Mouse (Mus musculus) cerebellum, postnatal 36 days (tissue): ENCODE measurements around the gene Zp2.

ENCODE experiments used
- DNase-seq, 2 experiments: peaks; one replicate each; pipeline ENCODE4 v3.0.0; 2021 to 2022; ENCODE audit warnings: mixed read lengths in 2 of 2

Zp2 gene

GRCm38 (mm10) chr7:120128951-120129350 lies 16.1 kb downstream of the Zp2 start:
- DNase-seq: no peak

DNA sequence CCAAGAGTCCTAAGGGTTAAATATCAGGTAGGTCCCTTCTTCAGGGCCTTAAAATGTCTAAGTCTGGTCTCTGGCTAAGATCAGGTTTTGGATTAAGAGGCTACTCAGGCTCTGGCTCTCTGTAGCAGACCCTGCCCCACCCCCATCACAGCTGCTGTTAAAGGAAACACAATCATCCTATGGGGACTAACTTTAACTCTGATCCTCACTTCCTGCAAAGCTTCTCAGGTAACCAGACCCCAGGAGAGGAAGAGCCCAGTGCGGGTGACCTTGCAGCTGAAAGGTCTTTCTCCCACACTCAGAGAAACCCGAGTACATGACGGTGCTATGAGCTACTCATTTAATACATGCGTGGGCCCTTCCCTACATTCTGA lies 17.4 kb downstream of the Zp2 start:
- no peak for DNase-seq

DNA sequence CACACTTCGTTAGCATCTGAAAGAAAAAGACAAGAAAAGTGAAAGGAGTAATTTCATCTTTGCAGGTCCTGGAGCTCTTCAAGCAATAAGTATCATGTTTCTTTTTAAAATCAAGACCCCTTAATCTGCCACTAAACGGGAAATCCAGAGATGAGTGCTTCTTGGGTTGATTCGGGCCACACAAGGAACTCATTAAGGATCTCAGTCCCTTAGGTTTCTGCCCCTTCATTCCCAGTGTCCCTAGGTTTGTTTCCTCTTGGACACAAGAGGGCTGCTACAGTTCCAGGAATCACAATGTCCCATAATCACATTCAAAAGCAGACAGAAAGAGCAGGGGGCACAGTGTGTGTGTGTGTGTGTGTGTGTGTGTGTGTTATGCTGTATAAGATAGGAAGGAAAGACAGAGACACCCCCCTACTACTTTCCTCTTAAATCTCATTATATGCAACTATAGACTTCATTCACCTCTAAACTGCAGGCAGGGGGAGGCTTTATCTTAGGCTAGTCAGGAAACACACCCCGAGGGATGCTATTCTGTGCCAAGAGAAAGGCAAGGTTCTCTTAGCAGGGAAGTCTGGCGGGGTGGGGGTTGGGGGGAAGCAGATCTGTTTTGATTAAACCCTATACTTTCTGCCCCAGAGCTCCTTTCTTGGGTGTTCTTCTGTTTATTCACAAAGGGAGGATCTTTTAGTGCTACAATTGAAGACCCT lies 18.0 kb downstream of the Zp2 start:
- DNase-seq: no peak

DNA sequence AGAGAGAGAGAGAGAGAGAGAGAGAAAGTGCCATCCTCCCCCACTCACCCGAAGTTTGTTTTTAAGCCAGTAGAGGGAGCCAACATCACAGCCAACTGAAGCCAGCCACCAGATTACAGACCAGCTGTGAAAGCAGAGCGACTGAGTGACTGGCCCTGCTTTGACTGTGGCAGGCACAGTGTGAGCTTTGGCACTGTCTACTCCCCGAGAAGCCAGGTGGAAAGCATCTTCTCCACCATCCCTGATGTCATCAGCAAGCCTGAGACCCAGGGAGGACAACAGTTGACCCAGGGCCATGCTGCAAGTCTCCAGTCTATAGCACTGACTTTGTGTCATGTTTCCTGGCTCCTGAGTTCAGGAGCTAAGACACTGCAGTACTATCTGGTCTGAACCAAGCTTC lies 20.2 kb downstream of the Zp2 start:
- DNase-seq: peak; percentile 57 to 68

DNA sequence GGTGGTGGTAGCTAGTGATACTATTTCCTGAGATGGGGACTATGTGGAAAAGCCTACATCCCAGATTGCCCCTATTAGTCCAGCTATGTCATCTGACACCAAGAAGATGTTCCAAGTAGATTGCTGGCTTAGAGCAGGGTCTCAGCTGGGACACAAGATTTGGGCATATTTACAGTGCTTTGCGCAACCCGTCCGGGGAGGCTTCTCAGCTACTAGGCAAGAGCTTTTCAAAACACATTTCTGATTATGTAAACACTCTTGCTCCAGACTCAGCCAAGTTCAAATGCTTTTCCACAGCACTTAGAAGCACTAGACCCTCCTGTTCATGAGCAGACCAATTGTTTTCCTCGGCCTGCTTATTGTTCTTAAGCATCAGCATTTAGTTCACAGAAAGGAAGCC lies 21.3 kb downstream of the Zp2 start:
- DNase-seq: no peak

- no peak for DNase-seq
Observed at GRCm38 (mm10) chr7:120117529-120117928, 27.6 kb downstream of the Zp2 start.

GRCm38 (mm10) chr7:120116976-120117375 lies 28.1 kb downstream of the Zp2 start:
- DNase-seq: no peak

GRCm38 (mm10) chr7:120109676-120110075 lies 35.4 kb downstream of the Zp2 start:
- no peak for DNase-seq

GRCm38 (mm10) chr7:120106356-120106755 lies 38.7 kb downstream of the Zp2 start:
- DNase-seq: peak; percentile 14 to 44

- DNase-seq: peak; percentile 17 to 38
Observed at GRCm38 (mm10) chr7:120104975-120105374, 40.1 kb downstream of the Zp2 start.

DNA sequence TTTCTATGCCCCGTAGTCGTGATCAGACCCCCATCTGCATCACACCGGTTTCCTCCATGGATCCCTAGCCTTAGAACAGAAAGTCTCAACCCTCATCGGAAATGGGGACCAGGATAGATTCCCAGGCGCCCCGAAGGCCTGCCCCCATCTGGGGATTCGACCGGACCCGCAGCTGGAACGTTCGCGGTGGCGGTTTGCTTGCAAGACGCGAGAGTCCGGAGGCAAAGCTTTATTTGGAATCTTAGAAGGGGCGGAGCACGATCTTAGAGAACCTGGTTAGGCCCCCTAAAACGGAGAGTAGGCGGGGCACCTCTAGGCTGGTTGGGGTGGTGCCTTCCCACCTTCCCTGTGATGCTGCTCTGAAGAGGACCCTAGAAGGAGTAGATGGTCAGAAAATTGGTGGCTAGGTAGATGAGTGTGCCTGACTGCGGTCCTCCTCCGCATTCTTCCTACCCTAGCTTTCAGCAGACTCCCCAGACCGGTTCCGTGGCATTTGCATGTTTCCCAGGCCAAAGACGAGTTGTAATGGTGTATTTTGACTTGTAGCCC lies 42.0 kb downstream of the Zp2 start:
- peak; percentile 13 to 15 for DNase-seq

GRCm38 (mm10) chr7:120102164-120102972 lies 42.7 kb downstream of the Zp2 start, which contains the start of gene Tmem159:
Gene Tmem159 (plus strand): TSS chr7:120102353.
- DNase-seq: peak; percentile 83 to 87

DNA sequence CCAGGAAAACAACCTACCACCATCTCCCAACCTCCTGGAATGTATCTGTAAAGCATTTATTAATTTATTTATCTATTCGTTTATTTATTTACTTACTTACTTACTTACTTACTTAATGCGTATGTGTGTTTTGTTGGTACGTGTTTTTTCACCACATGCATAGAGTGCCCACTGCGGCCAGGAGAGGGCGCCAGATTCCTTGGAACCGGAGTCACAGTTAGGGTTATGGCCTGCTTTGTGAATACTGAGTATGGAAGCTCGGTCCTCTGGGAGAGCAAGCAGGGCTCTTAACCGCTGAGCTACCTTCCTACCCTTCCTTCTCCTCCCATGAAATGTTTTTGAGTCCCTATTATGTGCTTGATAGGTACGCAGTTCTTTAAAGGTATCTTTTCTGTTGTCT lies 46.7 kb downstream of the Zp2 start:
- DNase-seq: peak; percentile 62 to 69

DNA sequence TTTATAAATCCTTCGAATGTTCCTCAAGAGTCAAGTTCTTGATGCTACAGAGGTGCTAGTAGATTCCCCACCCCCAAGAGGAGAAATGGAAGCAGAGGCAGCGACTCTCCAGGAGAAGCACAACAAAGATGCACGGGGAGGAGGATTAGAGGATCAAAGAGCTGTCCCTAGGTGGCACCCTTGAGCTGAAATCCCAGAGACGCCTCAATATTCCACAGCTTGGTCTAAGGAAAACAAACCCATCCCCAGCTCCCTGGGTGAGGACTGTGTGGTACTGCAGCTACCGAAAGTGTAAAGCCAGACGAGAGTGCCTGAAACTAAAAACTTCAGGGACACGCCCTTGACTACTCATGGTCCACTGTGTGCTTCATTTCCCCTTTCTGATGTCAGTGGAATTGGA lies 47.2 kb downstream of the Zp2 start:
- DNase-seq: peak; percentile 63 to 75

- no peak for DNase-seq
Observed at GRCm38 (mm10) chr7:120095180-120095579, 49.9 kb downstream of the Zp2 start, which contains the start of gene Dnah3. Gene Dnah3 (minus strand): TSS chr7:120095280.

DNA sequence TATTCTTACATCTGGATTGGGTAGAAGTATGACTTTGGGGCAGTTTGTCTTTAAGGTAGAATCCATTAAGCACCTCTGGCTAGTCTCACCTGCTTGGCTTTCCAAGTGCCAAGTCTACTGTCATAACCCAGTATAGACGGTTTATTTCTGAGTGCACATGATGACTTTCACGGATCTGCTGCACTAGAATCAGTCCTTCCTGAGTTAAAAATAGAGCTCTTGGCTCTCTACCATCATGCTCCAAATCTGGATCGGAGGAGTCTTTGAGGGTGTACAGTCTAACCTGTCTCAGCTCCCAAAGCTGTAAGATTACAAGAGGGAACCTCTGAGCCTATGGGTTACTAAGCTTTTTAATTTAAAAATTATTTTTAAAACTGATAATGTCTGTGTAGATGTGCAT lies 50.9 kb downstream of the Zp2 start:
- no peak for DNase-seq

- no peak for DNase-seq
Observed at GRCm38 (mm10) chr7:120093033-120093432, 52.1 kb downstream of the Zp2 start.

DNA sequence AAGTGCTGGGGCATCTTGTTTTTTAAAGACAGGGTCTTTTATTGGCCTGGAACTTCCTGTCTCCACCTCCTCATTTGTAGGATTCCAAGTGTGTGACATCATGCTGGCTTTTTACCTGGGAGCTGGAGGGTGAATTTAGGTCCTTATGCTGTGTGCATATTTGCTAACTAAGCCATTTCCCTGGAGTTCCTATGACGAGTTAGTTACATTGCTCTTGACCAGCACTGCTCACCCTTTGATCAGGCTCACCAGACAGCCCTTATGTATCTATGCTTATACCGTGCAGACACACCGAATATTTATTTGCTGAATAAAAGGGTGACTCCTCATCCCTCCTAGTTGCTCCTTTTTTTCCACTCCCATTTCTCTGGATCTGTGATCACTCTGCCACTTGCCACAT lies 64.9 kb downstream of the Zp2 start:
- DNase-seq: no peak
